Mouse (Mus musculus): ENCODE measurements around the gene Prr19.
A peak's percentile ranks its signal among the peaks of the same experiment; 100 is the strongest.

The Prr19 gene

GRCm38 (mm10) chr7:25293191-25293739 lies 7.9 kb upstream of the Prr19 start:
- no peak for DNase-seq (ENCODE audit: low spot score)

GRCm38 (mm10) chr7:25294495-25294894 lies 6.7 kb upstream of the Prr19 start:
- no peak for DNase-seq (ENCODE audit: low spot score)

DNA sequence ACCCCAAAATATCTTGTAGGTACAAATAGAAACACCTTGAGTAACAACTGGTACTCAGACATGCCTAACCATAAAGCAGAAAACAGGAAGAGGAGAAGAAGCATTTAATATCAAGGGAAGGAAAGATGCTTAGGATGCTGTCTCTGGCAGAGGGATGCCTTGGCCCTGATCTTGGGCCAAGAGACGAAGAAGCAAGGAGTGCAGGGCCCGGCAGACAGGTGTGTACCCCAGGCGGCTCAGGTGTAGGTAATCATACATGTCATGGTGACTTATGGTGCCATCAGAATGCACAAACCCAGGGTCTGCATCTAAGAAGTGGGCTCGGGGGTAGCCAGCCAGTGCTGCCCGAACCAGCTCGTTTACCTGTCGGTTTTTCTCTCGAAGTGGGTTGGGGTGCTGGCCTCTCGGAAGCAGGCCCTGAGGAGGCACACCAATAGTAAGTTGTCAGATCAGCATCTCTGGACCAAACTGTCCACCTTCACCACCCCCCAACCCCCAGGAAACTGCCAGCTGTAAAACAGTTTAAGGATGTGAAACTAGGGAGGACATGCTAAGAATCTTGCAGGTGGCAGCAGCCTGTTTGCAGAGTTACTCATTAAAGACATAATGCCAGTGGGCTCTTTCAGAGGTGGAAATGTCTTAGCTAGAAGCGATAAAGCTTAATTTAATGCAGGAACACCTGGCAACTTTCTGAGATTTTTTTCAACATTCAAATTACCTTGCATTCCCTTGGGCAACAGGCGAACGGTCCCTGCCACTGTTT lies 6.1 kb upstream of the Prr19 start:
- no peak for DNase-seq (ENCODE audit: low spot score)

DNA sequence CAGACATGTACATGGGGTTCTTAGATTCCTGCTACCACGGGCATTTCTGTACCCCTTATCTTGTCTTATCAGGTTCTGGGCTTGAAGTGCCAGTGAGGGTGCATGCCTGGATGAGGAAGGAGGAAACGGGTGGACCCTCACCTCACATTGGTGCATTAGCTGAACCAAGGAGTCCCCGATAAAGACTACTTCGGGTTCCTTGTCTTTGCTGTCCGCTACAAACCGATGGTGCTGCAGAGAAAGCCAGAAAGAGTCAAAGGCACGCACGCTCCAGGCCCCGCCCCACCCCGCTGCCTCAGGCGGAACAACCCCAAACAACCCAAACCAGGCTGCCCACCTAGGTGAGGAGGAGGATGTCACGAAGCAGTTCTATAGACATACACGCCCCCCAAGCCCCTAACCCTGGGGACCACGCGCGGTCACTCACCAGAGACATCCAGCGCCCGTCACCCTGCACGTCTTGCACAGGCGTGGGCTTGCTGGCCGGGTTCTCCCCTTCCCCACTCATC lies 4.2 kb upstream of the Prr19 start:
- DNase-seq (ENCODE audit: low spot score), result peak; percentile 22

DNA sequence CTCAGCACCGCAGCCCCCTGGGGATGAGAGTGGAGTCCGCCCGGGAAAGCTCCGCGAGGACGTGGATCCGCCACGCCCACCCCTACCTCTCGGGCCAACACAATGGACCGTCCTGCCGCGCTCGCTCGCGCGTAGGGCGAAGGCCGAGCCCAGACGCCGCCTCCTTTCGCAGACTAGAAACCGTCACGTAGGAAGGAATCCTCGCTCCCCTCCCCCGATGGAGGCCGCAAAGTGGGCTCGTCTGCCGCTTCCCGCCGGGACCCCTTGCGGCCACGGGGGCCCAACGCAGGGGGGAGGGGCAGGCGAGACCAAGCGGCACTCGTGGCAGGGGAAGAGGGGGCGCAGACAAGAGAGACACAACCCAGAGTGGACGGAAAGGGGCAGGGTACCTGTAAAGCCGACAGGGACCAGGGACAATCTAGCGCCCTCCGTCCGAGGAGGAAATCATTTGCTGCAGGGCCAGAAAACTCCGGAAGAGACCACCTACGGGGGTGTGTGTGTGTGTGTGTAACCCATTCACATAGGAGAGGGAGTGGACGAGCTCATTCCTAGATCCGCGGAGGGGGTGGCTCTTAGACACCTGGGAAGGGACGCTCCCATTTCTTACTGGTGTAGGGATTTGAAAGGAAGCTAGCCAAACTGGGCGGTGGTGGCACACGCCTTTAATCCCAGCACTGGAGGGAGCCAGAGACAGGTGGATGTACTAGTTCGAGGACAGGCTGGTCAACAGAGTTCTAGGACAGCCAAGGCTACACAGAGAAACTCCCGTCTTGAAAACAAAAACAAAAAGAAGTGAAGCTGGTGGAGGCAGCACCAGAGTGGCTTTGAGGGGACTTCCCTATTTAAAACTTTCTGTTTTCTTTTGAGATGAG lies 3.5 kb upstream of the Prr19 start, which contains the start of gene Pafah1b3:
Pafah1b3 (minus strand) TSS at position 533 of the 872 bp plus-strand sequence.
- DNase-seq (ENCODE audit: low spot score), result peak; percentile 78

DNA sequence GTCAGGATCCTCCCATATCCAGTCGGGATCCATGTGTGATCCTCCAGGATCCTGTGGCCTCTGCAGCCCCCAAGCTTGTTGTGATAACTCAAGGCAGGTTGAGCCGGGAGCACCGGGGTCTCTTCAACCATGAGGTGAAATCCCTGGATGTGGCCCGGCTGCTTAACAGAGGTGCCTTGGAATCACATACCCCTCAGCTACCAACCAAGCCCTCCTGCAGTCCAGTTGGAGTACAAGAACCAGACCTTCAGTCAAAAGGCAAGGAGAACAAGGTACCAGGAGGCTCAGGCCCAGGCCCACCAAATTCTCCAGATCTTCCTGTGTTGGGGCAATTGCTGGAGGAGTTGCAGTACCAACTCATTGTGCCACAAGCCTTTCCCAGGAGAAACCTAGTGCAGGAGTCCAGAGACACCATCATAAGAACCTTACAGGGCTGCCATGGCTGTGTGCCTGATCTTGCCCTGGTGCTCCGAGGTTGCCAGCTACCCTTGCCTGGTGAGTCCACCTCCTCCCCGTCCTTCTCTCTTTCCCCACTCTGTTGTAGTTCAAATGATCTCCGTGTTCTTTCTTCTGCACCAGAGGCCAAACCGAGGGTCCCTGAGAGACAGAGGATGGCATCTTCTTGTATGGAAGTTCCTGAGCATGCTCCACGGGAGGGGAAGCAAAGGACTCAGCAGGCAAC lies 1.9 kb downstream of the Prr19 start:
- no peak for DNase-seq (ENCODE audit: low spot score)

GRCm38 (mm10) chr7:25303685-25304006 lies 2.4 kb downstream of the Prr19 start:
- DNase-seq (ENCODE audit: low spot score), result no peak

DNA sequence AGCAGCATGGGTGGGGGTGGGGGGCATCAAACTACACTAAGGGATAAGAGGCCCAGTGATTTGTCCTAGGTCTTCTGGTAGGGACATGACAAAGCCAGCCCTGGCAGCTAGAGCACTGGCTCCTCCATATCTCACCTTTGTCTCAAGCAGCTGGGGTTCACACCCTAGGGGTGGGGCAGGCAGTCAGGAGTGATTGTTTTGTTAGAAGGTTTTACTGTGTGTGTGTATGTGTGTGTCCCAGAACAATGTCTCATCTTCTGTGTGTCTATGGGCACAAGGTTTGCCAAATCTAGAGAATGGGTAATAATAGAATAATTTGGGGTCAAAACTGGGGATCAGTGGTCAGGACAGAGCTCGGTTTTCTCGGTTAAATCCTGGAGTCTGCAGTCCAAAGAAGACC lies 4.3 kb downstream of the Prr19 start:
- no peak for DNase-seq (ENCODE audit: low spot score)

- no peak for DNase-seq (ENCODE audit: low spot score)
These were observed 4.9 kb downstream of the Prr19 start, which contains the start of gene Tmem145 for GRCm38 (mm10) chr7:25305956-25306613. Gene Tmem145 (plus strand): TSS chr7:25306106.

DNA sequence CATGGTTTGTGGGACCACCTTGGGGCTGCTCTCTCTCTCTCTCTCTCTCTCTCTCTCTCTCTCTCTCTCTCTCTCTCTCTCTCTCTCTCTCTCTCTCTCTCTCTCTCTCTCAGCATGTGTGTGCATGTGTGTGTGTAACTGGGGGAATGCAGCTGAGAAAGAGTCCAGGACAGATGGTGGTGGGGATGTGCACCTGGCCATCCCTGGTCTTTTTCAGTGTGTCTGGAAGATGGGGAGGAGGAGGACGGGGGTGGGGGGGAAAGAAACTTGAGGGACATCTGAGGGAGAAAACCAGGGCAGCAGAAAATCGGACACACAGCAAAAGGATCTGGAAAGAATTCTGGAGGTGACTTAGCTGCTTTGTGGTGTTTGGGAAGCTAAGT lies 5.4 kb downstream of the Prr19 start:
- DNase-seq (ENCODE audit: low spot score), result no peak

DNA sequence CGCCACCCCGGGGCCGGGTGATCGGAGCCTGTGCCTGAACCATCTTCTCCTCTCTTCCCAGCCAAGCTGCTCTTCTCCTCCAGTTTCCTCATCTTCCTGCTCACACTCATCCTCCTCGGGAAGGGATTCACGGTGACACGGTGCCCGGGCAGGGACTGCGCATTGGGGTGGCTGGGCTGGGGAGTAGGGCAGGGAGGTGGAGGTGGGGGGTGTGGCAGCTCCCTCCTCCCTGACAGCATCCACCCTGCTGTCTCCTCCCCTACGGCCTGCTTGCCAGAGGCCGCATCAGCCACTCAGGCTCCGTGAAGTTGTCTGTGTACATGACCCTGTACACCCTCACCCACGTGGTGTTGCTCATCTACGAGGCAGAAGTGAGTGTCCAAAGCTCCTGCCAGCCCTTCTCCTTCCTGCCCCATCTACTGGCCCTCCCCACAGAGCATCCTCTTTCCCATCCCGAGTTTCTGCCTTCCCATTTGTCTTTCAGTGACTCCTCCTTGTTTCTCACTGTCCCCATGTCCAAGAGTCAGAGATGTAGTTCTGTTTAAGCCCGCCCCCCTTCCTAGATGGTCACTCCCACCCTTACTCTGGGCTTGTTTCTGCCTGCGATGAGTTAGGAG lies 7.6 kb downstream of the Prr19 start:
- no peak for DNase-seq (ENCODE audit: low spot score)

GRCm38 (mm10) chr7:25309425-25309824 lies 8.2 kb downstream of the Prr19 start:
- DNase-seq (ENCODE audit: low spot score), result no peak

DNA sequence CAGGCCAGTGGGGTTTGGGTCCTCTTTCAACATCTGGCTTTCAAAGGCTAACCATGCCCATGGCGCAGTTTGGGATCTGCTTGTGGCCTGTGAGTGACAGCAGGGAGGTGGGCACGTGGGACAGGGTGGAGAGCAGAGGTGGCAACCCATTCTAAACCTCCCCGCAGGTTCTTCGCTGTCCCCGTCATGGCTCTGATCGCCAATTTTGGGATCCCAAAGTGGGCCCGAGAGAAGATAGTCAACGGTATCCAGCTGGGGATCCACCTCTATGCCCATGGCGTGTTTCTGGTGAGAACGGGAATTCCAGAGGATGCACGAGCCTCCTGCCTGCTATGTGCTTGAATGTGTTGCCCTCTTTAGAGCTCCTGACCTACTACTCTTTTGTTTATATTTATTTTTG lies 10.0 kb downstream of the Prr19 start:
- no peak for DNase-seq (ENCODE audit: low spot score)

DNA sequence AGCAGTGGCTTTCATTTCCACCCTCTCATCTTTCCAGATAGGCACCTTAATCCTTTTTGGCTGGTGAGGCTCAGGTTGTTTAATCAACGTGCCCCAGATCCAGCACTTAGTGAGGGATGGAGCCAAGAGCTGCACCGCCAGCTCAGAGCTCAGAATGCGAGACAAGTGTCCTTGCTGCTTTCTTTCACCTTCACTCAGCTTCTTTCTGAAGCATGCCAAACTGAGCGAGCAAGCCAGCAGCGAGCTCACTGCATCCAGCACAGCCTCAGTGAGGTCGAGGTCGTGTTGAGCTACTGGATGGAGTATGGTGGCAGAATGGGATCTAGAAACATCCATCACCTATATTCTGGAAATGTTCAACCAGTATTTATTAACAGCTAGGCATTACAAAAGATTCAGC lies 12.1 kb downstream of the Prr19 start:
- no peak for DNase-seq (ENCODE audit: low spot score)

DNA sequence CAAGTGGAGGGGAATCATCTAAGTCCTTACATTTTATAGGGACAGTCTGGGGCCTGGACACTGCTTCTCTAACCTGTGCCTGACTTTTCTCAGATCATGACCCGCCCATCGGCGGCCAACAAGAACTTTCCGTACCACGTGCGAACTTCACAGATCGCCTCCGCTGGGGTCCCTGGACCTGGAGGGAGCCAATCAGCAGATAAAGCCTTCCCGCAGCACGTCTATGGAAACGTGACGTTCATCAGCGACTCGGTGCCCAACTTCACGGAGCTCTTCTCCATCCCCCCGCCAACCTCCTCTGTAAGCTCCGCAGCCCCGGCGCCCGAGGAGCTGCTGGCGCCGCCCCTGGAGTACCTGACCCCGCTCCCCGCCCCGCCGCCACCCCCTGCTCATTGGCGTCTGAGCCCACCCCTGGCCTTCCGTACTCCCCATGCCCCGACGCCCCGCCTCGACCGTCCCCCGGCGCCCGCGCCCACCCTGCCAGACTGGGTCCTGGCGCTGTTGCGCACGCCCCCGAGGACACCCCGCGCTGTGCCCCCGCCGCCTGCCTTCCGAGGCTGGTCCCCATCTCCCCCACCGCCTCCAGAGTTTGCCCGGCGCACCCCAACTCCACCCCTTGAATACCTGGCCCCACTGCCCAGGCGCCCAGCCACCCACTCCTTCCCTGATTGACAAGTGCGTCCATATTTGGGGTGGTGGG lies 13.5 kb downstream of the Prr19 start:
- DNase-seq (ENCODE audit: low spot score), result no peak

- DNase-seq (ENCODE audit: low spot score), result no peak
These were observed 14.3 kb downstream of the Prr19 start for GRCm38 (mm10) chr7:25315306-25316041.

DNA sequence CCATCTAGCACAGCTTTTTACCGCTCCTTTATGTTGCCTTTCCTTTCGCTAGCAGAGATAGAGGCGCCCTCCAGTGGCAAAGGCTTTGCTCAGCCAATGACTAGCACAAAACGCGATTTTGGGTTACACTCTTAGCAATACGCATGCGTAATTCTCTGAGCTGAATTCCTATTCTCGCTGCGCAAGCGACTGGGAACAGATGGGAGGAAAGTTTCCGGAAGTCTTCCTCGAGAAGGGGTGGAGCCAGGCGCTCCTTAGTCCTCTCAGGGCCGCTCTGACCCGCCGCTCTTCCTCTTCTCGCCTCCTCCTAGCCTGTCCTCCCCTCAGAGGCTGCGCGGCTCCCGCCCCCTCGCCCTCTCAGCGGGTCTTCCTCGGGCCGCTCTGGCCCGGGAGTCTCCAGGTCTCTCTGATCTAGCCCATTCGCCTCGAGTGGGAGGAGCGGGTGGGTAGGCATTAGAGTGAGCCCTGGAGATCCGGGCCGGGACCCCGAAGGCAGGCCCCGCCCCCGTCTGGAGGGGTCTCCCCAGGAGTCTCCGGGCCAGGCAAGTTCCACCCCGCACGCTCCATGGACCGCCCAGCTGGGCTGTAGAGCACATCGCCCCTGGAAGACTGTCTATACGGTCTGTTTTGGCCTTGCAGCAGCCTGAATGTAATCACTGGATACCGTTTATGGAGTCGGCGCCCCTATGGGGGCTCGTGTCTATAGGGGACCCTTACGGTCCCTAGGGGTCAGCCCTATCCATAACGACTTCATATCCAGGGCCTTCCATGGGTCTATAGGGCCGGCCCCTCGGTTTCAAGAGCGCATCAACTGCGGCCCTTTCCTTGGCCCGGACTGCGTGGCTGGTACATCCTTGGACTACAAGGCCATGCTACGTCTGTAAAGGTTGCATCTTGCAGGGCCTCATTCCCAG lies 15.6 kb downstream of the Prr19 start, which contains the start of gene Megf8:
Megf8 (plus strand) TSS at position 633 of the 914 bp plus-strand sequence.
- peak; percentile 97 for DNase-seq (ENCODE audit: low spot score)

GRCm38 (mm10) chr7:25317446-25317999 lies 16.3 kb downstream of the Prr19 start:
- DNase-seq (ENCODE audit: low spot score), result peak; percentile 41

Data from adipocyte (in vitro differentiated cells).